Mouse (Mus musculus) lung, postnatal 36 days (tissue): ENCODE results near the gene Slc8a3.
"Not testable (repeated sequence)": the region's sequence is repeated elsewhere in the genome, so short reads cannot be mapped to it uniquely, and the experiment has no call there.

Experiments
- DNase-seq: peaks from one replicate; pipeline ENCODE4 v3.0.0; 2022; ENCODE audit warnings: mixed read lengths

Gene Slc8a3

DNA sequence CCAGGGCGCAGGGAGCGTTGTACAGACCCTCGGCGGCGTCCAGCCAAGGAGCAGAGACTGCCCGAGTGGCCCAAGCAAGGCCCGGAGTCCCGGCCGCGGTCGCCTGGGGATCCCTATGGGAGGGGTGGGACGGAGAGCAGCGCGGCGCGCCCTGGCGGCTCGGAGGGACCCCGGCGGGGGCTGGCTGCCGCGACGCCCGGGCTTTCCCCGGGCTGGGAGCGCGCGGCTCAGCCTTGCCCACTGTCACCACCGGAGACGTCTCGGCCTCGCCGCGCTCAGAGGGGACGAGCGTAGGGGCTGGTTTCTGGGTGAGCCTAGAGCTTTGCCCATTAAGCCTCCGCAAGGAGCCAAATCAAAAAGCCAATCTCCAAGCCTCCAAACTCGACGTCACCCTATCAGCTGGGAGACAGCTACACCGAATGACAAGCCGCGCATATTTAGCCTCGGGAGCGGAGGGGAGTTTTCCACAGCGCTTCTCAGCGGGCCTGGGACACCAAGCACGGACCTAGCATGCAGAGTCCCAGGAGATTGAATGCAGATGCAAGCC is at the start of gene Slc8a3:
TSS of gene Slc8a3 (minus strand) at position 306 of the 547 bp plus-strand sequence.
- no peak for DNase-seq

DNA sequence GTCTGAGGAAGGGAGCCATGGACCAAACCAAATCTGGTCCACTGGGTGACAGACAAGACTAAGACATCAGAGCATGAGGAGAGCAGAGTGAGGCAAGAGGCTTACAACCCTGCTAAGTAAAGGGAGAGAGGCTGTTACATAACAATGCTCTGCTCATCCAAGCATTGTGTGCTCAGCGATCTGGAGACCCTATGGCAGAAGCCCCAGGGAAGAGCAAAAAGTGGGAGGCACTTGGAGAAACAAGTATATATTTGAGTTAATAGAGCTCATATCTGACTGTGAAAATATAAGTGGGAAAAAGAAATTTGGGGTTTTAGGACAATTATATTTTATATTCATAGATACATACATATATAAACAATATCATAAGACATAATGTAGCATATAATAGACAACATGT is 46.4 kb upstream of the Slc8a3 start, which contains the start of gene Gm4787:
TSS of gene Gm4787 (minus strand) at position 101 of the 400 bp plus-strand sequence.
- DNase-seq = not testable (repeated sequence)

DNA sequence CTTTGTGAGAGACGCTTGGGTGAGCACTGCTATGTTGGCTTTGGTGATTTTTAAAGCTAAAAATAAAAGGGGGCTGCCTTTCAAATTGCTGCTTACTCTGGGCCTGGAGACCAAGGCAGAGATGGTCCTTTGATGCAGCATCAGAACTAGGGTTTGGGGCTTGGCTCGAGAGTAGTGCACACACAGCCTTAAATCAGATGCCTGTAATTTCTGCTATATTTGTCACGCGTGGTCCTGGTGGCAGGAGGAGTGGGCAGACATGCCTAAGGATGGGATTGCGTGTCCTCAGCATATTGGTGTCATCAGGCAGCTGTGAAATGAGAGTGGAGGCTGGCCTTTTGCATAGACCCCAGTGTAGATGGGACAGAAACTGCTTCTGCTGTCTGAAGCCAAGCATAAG is 861 bp upstream of the Slc8a3 start:
- no peak for DNase-seq

DNA sequence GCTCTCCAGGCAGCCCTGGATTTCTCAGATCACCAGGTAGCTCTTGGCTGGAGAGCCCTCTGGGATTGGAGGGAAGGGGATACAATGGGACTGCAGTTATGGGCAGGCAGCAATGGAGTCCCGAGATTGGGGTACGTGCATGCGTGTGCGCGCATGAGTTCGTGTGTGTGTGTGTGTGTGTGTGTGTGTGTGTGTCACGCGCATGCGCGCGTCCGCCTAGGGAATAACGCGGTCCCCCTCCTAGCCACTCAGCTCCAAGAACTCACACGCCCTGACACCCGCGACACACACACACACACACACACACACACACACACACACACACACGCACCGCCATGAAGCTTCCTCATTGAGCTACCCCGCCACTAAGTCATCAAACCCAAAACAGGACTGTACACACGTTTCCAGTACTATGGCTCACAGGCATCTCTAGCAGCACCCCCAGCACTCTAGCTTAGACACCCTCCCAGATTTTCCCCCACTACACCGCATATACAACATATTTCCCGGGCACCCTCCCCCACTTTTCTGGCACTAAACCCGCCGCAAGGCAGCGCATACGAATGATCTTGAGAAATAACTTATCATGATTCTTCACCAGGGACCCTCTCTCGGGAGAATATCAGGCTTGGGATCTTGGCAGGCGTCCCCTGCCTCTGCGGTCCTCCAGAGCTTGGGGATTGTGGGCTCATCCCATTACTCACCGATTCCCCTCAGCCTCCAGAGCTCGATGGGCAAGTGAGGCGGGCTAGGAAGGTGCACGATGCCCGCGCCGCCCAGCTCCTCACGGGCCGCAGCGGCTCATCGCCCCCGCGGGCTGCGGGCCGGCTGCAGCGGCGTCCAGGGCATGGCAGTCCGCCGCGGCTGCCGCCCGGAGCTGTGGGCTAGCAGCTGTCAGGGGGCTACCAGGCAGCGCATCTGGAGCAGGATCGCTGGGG is 774 bp downstream of the Slc8a3 start:
- DNase-seq = no peak

DNA sequence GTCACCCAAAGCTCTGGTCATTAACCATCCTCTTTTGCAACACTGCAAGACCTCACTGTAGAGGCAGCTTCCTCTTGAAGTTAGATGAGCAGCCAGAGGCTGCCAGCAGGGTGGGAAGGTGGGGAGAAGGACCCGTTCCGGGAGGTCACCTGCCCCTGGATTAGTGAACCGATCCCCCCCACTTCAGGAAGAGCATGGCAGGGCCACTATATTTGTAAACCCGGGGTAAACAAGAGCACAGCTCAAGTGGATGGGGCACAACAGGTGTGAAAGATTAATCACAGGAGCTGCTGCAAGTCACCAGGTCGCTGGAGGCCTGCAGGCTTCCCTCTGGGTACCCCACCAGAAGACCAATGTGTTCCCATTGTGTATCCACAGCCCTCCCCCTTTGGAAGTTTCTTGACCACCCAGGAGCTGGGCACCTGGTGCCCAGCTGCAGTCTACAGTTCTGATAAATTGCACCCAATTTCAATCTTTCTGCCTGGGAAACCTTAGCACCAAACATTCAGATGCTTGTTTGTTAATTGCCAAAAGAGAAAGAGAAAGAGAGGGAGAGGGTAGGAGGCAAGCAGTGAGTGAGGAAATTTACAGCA is 1.8 kb downstream of the Slc8a3 start:
- no peak for DNase-seq

DNA sequence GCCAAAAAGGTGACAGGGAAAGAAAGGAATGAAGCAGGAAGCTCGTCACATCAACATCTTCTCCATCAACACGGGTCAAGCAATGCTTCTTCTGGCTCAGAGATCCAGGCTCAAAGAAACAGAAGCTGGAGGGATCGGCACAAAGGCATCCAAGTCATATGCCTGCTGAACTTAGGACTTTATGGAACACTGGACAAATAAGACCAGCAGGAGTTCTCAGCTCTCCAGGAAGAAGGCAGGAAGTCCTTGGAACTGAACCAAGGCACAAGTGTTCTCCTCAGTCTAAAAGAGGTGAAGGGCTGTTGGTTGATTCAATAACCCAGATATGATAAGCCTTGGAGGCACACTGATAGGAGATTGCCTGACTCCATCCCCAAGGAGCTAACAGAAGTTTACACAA is 8.0 kb downstream of the Slc8a3 start:
- DNase-seq = no peak

DNA sequence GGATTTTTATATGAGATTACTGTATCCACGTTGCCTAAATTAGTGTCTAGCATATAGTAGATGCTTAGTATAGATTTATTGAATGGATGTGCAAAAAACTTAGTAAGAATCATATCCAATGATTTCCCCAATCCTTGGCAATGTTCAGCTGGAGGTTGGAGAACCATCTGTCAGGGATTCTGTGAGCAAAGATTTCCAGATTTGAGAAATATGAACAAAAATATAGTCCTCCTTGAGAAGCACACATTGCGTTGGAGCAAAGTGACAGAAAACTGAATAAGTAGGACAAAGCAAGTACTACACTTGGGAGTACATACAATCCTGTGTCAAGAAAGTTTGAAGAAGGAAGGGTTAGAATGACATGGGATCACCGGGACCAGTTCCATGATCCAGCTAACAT is 8.9 kb downstream of the Slc8a3 start:
- no peak for DNase-seq

DNA sequence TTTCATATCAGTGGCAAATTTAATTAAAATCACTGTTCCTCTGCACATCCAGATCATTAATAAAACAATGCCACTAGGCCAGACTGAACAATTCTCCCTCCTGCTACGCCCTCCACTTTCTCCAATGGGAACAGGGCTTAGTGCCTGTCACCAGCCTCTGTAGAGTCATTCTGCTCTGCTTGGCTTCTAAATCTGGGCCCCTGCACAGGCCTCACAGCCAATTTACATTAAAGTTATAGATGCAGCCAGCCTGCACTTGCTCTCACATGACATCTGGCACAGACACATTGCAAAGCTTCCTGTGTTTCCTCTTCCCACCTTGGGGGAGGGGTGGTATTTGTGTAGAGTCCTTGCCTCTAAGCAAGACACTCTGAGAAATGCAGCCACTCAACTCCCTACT is 12.0 kb downstream of the Slc8a3 start:
- DNase-seq = no peak

DNA sequence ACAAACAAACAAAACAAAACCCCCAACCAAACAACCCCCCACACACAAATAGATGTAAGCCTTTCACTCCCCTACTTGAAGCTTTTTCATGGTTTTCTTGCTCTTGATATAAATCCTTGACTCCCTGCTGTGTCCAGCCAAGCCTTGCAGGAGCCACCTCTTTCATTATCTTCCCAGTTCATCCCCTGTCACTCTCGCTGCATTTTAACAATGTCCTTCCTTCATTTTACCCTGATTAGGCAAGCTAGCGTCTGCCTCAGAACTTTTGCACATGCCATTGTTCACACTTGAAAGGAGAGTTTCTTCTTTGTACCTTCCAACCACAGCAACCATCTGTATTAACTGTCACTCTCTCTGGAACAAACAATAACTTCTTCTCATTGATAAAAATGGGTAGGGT is 15.2 kb downstream of the Slc8a3 start:
- DNase-seq = no peak

DNA sequence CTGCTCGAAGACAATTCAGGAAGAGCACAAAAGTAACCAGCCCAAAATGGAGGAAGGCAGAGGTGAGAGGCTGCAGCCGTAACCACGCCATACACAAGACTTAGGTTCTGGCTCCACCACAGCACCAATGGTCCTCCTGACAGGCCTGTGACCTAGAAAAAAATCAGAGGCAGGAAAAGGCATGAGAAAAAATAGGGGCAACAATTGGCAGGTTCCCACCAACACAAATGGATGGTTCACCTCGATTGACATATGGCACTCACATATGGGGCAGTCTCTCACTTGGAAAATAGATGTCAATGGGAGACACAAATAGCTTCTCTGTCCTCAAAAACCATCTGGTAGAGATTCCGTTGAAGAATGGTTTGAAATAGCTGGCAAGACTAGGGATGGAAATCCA is 17.0 kb downstream of the Slc8a3 start:
- no peak for DNase-seq

DNA sequence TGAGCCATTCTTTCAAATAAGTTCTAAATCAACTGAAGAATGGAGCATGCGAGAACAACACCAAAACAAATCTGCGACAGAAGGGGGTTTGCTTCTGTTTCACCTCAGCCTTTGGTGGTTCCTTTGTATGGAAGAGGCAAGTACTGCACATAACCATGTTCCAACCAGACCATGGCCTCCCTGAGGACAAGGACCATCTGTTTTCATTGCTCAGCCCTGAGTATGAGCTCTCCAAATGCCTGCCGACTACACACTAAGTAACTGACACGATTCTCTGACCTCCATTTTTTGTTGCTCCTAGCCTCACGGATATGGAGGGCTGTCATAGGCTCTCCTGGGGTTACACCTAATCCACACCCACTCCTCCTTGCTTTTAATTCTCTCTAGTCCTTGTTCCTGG is 29.4 kb downstream of the Slc8a3 start:
- no peak for DNase-seq

DNA sequence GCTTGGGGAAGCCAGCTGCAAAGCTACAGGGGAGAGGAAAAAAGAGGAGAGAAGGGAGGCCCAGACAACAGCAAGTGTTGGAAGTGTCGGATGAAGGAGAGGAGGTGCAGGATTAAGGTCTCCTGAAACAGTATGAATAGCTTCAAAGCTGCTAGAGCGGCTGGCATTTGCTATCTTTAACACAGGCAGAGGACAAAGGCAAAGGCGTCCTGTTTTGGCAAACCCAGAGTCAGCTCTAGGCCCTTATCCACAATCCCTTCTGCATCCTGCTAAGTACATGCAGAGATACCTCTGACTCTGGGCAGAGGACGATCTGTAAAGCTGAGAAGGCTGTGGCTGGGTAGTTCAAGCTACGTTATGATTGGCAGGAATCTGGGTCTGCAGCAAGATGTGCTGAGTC is 38.4 kb downstream of the Slc8a3 start:
- DNase-seq = no peak

DNA sequence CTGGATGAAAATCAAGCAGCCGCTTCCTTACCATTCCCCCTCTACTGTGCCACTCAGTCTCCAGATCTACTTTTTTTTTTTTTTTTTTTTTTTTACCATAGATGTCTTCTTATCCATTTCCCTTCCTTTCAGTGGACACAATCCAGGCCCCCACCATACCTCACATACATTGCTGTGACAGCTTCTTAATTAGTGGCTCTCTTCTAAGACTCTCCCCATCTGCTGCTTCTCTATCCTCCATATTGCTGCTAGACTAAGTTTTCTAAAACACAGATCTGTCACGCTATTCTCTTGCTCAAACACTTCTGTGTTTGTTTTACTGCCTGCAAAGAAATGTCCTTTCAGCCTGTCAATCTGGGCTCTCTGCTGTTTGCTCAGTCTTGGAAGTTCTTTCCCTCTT is 54.9 kb downstream of the Slc8a3 start:
- DNase-seq = no peak

DNA sequence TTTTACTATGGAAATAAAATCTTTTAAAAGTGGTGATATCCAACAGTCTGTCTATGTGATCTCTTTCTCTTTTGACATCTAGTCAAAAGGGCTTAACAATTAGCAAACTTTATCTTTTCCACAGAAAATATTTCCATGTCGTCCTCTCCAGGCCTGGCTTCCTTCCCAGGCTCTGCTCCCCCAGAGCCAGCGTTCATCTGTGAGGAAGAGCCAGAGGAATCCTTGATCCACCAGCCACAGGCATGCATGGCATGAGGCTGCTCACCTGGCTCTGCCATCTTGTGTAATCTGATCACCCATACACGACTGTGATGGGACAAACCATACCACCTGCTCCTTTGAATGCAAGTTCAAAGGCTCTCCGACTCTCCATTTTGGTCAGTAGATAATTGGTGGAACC is 58.4 kb downstream of the Slc8a3 start:
- DNase-seq = no peak

DNA sequence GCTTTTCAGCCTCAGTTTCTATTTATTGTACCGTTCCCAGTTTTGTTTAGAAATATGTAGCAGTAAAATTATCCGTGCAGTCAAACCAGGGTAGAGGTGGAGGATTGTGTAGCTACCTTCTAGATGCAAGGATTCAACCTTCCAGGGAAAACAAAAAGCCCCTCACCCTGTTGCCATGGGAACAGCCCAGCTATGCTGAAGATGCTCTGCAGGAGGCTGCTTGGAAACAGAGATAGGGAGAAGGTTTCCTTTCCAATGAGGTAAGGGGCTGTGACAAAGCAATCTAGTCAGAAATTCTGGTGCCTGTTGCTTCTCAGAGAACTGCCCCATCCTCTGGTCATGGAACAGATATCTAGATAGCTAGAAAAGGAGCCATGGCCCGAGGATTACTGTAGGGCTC is 59.6 kb downstream of the Slc8a3 start:
- no peak for DNase-seq

DNA sequence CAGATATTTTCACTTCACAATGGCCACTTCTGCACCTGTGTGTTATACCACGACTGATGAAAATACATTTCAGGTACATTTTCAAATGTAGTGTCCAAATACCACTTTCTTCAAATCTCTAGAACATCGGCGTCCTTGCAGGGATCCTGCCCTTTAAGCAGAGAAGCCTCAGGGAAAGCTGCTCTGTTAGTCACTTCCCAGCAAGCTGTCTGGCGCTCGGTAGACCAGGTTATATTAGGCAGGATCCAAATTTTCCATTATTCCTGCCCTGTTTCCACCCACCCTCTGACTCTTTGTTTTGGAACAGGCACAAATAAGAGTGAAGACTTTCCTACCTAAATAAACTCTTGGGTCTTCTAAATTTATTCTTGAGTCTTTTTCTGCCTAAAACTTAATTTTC is 63.7 kb downstream of the Slc8a3 start:
- DNase-seq = no peak

DNA sequence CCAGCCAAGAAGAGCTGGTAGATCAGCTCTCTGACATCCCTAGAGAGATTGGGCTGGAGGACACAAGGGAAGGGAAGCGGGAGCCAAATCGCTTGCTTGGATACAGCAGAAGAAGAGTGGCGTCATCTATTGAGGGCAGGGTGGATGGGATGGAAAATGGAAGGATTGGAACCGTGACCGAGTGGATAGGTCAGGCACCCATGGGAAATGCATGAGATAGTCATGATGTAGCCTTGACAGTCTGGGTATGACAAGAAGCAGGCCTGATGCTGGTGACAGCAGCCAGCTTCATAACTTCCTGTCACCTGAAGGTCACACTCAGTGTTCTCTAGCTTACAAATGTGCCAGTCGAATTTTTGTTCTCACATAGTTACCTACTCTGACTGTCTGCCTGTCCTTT is 70.2 kb downstream of the Slc8a3 start:
- no peak for DNase-seq

DNA sequence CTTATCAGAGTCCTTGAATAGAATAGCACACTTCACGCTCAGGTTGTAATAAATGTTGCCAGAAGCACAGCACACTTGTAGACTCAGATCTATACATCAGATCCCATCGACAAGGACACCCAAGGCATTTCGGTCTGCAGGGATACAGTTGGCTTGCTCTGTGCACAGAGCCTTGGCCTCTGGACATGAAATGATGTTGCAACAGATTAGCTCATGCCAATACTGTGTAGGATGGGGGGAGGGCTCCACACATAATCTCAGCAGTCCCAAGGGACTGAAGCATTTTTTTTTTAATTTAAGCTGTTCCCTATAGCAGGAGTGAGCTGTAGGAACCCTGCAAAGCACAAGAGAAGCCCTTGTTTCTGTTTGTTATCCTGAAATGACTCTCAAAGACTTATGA is 74.8 kb downstream of the Slc8a3 start:
- DNase-seq = no peak

DNA sequence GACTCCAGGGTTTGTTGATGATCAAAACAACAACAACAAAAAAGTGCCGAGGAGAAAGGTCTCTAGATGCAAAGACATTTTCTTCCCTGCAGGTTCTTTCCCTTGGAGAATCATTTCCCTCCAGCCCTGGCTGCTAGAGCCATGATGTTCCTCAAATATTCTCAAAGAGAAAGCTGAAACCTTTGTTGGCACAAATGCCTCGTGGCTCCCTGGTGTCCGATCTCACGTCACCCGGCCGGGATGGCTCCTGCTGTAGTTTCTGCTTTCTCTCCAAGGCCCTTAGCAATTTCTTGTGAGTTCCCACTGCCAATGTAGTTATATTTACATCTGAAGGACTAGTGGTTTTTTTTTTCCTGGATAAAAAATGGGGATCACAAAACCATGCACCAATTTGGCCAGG is 87.6 kb downstream of the Slc8a3 start:
- DNase-seq = peak; percentile 1

DNA sequence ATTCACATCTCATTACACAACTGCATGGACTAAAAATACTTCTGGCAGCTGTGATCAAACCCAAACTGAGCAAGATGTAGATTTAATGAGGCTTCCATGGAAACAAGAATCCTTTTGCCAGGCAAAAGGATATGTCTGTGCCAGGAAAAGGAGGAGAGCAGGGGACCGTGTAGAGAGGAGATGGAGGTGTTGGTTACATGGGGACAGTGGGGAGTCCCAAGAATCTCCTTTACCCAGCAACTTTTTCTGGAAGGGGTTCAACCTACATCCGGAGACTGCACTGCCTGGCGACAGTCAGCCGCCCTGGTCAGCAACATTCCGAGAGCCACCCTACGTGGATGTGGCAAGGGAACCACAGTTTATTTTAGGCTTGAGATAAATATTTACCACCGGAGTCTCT is 88.0 kb downstream of the Slc8a3 start:
- DNase-seq = peak; percentile 3

DNA sequence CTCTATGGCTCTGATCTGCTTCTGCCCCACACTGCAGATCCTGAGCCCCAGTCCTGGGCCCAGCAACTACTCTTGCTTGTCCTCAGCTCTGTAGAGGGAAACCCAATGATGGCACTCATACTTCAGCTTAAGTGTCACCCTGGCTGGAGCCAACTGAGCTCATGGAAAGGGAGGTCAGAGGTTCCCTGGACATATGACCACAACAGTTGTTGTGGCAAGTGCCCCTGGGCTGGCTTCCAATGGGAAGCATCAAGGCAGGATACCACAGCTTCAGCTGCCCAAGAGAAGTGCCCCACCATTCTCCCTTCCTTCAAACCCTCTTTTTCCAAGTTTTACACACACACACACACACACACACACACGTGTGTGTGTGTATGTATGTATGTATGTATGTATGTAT is 88.5 kb downstream of the Slc8a3 start:
- DNase-seq = peak; percentile 3

DNA sequence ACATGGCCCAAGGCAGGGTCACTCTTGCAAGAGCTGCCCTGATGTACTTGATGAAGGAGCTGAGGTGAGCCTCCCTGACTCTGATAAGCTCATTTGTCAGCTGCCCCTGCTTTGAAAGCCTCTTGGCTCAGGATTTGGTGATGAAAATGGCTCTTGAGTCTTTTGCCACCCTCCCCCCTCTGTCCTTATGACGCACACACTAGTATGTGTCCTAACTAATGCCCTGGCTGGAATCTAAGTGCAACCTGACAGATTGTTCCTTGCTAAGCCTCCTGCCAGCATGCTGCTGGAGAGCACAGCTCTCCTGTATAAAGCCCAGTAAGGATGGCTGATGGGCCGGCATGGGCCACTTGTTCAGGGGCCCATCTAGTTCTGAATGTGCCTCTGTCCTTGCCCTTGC is 91.3 kb downstream of the Slc8a3 start:
- DNase-seq = peak; percentile 9

DNA sequence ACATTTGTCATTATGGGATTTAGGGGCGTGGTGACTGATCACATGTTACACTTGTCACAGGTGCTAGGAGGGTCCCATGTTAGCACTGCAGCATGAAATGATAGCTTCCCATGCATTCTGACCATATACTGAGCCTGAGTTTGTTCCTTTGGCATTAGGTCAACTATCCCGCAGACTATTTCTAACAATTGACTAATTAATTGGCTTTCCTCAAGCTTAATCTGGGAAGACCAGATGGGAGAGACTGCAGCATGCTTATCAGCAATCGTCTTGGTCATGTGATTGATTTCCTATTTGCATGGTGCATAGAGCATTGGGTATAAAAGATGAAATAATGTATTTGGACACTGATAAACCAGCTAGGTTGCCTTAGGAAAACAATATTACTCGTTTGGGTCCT is 91.9 kb downstream of the Slc8a3 start:
- no peak for DNase-seq

DNA sequence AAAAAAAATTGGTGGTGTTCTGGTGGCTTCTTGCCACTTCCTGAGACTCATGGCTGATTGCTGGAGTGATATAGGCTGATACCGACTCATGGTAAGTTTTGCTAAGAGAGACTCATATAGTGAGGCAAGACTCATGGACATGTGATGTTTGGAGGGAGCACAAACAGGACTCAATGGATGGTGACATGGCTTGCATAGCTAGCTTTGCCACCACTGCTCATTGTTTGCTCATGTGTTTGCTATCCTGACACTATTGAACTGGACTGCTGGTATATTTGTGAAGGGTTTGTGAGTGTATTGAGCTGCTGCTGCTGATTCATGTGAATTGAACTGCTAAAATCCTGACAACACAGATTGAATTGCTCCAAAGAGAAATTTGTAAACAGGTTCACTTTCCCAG is 95.8 kb downstream of the Slc8a3 start:
- DNase-seq = no peak
